Mouse (Mus musculus): ENCODE data around the gene Bank1. TPM values are rescaled to one million over a fixed set of nuclear protein-coding genes. Genes with fewer than 3 reads are reported as not detected.

Gene Bank1
- total and polyA plus RNA-seq, 2 experiments from 2014 or later: 0.10 to 0.25 TPM

- no peak overlapping the region for H3K4me3 ChIP-seq (ENCODE audit: low read length)
- H3K27ac ChIP-seq: no peak overlapping the region
- no peaks in the 10 kb centered on the region for H3K9me3 ChIP-seq (ENCODE audit: low read length)
- no peaks in the 10 kb centered on the region for H3K36me3 ChIP-seq (ENCODE audit: insufficient read depth, low read length)
- TF ChIP-seq CTCF (IDR thresholded peaks at IDR 0.05; ENCODE audit: low read depth): no peak
- no peaks in the 10 kb centered on the region for H3K4me1 ChIP-seq (ENCODE audit: insufficient read depth, low read length)
- WGBS: 94% methylated on average over 4 of the region's 4 CpGs
- ATAC-seq: no peak
- no peaks in the 10 kb centered on the region for H3K27me3 ChIP-seq (ENCODE audit: insufficient read depth, low read length)
- no peak for DNase-seq (ENCODE audit: low spot score)
- H3K9ac ChIP-seq (replicated peaks; ENCODE audit: low read length): no peak overlapping the region
- no peak overlapping the region for H3K4me2 ChIP-seq (ENCODE audit: low read depth, low read length)
Observed at GRCm38 (mm10) chr3:136166671-136167070, 159.2 kb downstream of the Bank1 start.

- TF ChIP-seq CTCF (IDR thresholded peaks at IDR 0.05; ENCODE audit: low read depth): no peak
- H3K4me2 ChIP-seq (ENCODE audit: low read depth, low read length): no peak overlapping the region
- H3K9ac ChIP-seq (replicated peaks; ENCODE audit: low read length): no peak overlapping the region
- no peak overlapping the region for H3K27ac ChIP-seq
- no peak for ATAC-seq
- no peak for DNase-seq (ENCODE audit: low spot score)
- H3K9me3 ChIP-seq (ENCODE audit: low read length): no peaks in the 10 kb centered on the region
- H3K4me3 ChIP-seq (ENCODE audit: low read length): no peak overlapping the region
- no peaks in the 10 kb centered on the region for H3K36me3 ChIP-seq (ENCODE audit: insufficient read depth, low read length)
- 83% methylated on average over 2 of the region's 2 CpGs for WGBS
- H3K4me1 ChIP-seq (ENCODE audit: insufficient read depth, low read length): no peaks in the 10 kb centered on the region
- no peaks in the 10 kb centered on the region for H3K27me3 ChIP-seq (ENCODE audit: insufficient read depth, low read length)
Observed at GRCm38 (mm10) chr3:136166033-136166361, 159.9 kb downstream of the Bank1 start.

GRCm38 (mm10) chr3:136165167-136166032 lies 160.5 kb downstream of the Bank1 start:
- TF ChIP-seq CTCF (IDR thresholded peaks at IDR 0.05; ENCODE audit: low read depth): 0 out of 2 replicates have a peak, but pooled peaks have one; percentile 4
- Histone ChIP-seq H3K27ac (no peak overlapping the region), H3K9ac (replicated peaks; ENCODE audit: low read length) (no peak overlapping the region), H3K9me3 (ENCODE audit: low read length) (no peaks in the 10 kb centered on the region), H3K4me3 (ENCODE audit: low read length) (no peak overlapping the region), H3K4me1 (ENCODE audit: insufficient read depth, low read length) (no peaks in the 10 kb centered on the region), H3K4me2 (ENCODE audit: low read depth, low read length) (no peak overlapping the region), H3K36me3 (ENCODE audit: insufficient read depth, low read length) (no peaks in the 10 kb centered on the region), H3K27me3 (ENCODE audit: insufficient read depth, low read length) (no peaks in the 10 kb centered on the region)
- ATAC-seq (peak; percentile 75; the same call in 1 of the 2 replicates), DNase-seq (ENCODE audit: low spot score) (peak; percentile 57)
- 67% methylated on average over 7 of the region's 7 CpGs for WGBS

GRCm38 (mm10) chr3:136158059-136158458 lies 167.8 kb downstream of the Bank1 start:
- Histone ChIP-seq H3K9ac (replicated peaks; ENCODE audit: low read length) (no peak overlapping the region), H3K4me3 (ENCODE audit: low read length) (no peak overlapping the region), H3K9me3 (ENCODE audit: low read length) (no peaks in the 10 kb centered on the region), H3K27ac (no peak overlapping the region), H3K27me3 (ENCODE audit: insufficient read depth, low read length) (no peaks in the 10 kb centered on the region), H3K4me2 (ENCODE audit: low read depth, low read length) (no peak overlapping the region), H3K4me1 (ENCODE audit: insufficient read depth, low read length) (no peaks in the 10 kb centered on the region), H3K36me3 (ENCODE audit: insufficient read depth, low read length) (no peaks in the 10 kb centered on the region)
- no peak for TF ChIP-seq CTCF (IDR thresholded peaks at IDR 0.05; ENCODE audit: low read depth)
- WGBS: 68% methylated on average over 2 of the region's 2 CpGs
- DNase-seq (ENCODE audit: low spot score) (no peak), ATAC-seq (no peak)

- 68% methylated on average over 1 of the region's 1 CpGs for WGBS
- Histone ChIP-seq H3K27ac (no peak overlapping the region), H3K9me3 (ENCODE audit: low read length) (no peaks in the 10 kb centered on the region), H3K4me2 (ENCODE audit: low read depth, low read length) (no peak overlapping the region), H3K4me1 (ENCODE audit: insufficient read depth, low read length) (no peaks in the 10 kb centered on the region), H3K9ac (replicated peaks; ENCODE audit: low read length) (no peak overlapping the region), H3K4me3 (ENCODE audit: low read length) (no peak overlapping the region), H3K27me3 (ENCODE audit: insufficient read depth, low read length) (no peaks in the 10 kb centered on the region), H3K36me3 (ENCODE audit: insufficient read depth, low read length) (no peaks in the 10 kb centered on the region)
- DNase-seq (ENCODE audit: low spot score) (no peak), ATAC-seq (no peak)
- no peak for TF ChIP-seq CTCF (IDR thresholded peaks at IDR 0.05; ENCODE audit: low read depth)
Observed at GRCm38 (mm10) chr3:136155555-136155954, 170.3 kb downstream of the Bank1 start.

- ATAC-seq (no peak), DNase-seq (ENCODE audit: low spot score) (no peak)
- no peak overlapping the region for H3K4me2 ChIP-seq (ENCODE audit: low read depth, low read length)
- no peaks in the 10 kb centered on the region for H3K4me1 ChIP-seq (ENCODE audit: insufficient read depth, low read length)
- no peak overlapping the region for H3K4me3 ChIP-seq (ENCODE audit: low read length)
- no peak overlapping the region for H3K9ac ChIP-seq (replicated peaks; ENCODE audit: low read length)
- no peak overlapping the region for H3K27ac ChIP-seq
- no peaks in the 10 kb centered on the region for H3K9me3 ChIP-seq (ENCODE audit: low read length)
- H3K36me3 ChIP-seq (ENCODE audit: insufficient read depth, low read length): no peaks in the 10 kb centered on the region
- no peak for TF ChIP-seq CTCF (IDR thresholded peaks at IDR 0.05; ENCODE audit: low read depth)
- H3K27me3 ChIP-seq (ENCODE audit: insufficient read depth, low read length): no peaks in the 10 kb centered on the region
- WGBS: 85% methylated on average over 3 of the region's 3 CpGs
Observed at GRCm38 (mm10) chr3:136150886-136151285, 175.0 kb downstream of the Bank1 start.

- H3K36me3 ChIP-seq (ENCODE audit: insufficient read depth, low read length): no peaks in the 10 kb centered on the region
- no peak overlapping the region for H3K4me3 ChIP-seq (ENCODE audit: low read length)
- H3K27ac ChIP-seq: no peak overlapping the region
- 83% methylated on average over 2 of the region's 2 CpGs for WGBS
- no peak for TF ChIP-seq CTCF (IDR thresholded peaks at IDR 0.05; ENCODE audit: low read depth)
- H3K9ac ChIP-seq (replicated peaks; ENCODE audit: low read length): no peak overlapping the region
- H3K9me3 ChIP-seq (ENCODE audit: low read length): no peaks in the 10 kb centered on the region
- no peak overlapping the region for H3K4me2 ChIP-seq (ENCODE audit: low read depth, low read length)
- ATAC-seq (no peak), DNase-seq (ENCODE audit: low spot score) (no peak)
- H3K27me3 ChIP-seq (ENCODE audit: insufficient read depth, low read length): no peaks in the 10 kb centered on the region
- H3K4me1 ChIP-seq (ENCODE audit: insufficient read depth, low read length): no peaks in the 10 kb centered on the region
Observed at GRCm38 (mm10) chr3:136147166-136147565, 178.7 kb downstream of the Bank1 start.

Measured in hindbrain, postnatal 0 days (tissue).